Mouse (Mus musculus) neural tube, embryonic 11.5 days (tissue): ENCODE results near the gene Kif19a. TPM values are rescaled to one million over a fixed set of nuclear protein-coding genes. Genes with fewer than 3 reads are reported as not detected.

Experiments
- polyA plus RNA-seq: library from polyadenylated mRNA; unstranded; fragments of >200 nt; fragmentation: Nextera tagmentation; extraction: Ambion mirVana; gene quantifications from 2 replicates; pipeline ENCODE4 v1.2.1, GENCODE M21; 2014

Kif19a gene
- polyA plus RNA-seq, 1 experiment from 2014 or later: 1.3 TPM

Other genes with a start within 250 kb of the Kif19a start
- gene Rpl38, start 96.9 kb upstream of the Kif19a start, polyA plus RNA-seq: 826 and 967 TPM in 2 replicates
- 20.6 and 24.6 TPM in 2 replicates for gene Ttyh2, start 90.0 kb upstream of the Kif19a start, polyA plus RNA-seq
- gene Dnaic2, start 38.0 kb upstream of the Kif19a start, polyA plus RNA-seq: 1.7 and 2.5 TPM in 2 replicates
- gene Btbd17, start 30.6 kb downstream of the Kif19a start, polyA plus RNA-seq: 43.1 and 51.5 TPM in 2 replicates
- not detected in 2 replicates for gene Gpr142, start 33.5 kb downstream of the Kif19a start, polyA plus RNA-seq
- gene Gprc5c, start 85.8 kb downstream of the Kif19a start, polyA plus RNA-seq: 24.4 and 26.0 TPM in 2 replicates
- 0.62 and 1.0 TPM in 2 replicates for gene Cd300a, start 124.7 kb downstream of the Kif19a start, polyA plus RNA-seq
- gene Cd300lb, start 169.0 kb downstream of the Kif19a start, polyA plus RNA-seq: 0.20 TPM in 1 of 2 replicates, not detected in the other
- gene Cd300c, start 203.8 kb downstream of the Kif19a start, polyA plus RNA-seq: 0.41 TPM in 1 of 2 replicates, not detected in the other
- 0.28 TPM in 1 of 2 replicates, not detected in the other for gene Cd300ld, start 224.5 kb downstream of the Kif19a start, polyA plus RNA-seq
- gene Cd300c2, start 236.5 kb downstream of the Kif19a start, polyA plus RNA-seq: 0.55 and 1.1 TPM in 2 replicates